Mouse (Mus musculus) fibroblast of lung, adult 2 months (primary cell): ENCODE data around the gene Plscr1.

ENCODE experiments used
- DNase-seq: peaks from one replicate; pipeline ENCODE4 v3.0.0-alpha.2; 2011; ENCODE audit warnings: low read depth

Plscr1 gene

GRCm38 (mm10) chr9:92301213-92301612 lies 51.7 kb downstream of the Plscr1 start:
- DNase-seq, result no peak

- no peak for DNase-seq
Observed at GRCm38 (mm10) chr9:92305075-92305474, 55.5 kb downstream of the Plscr1 start.

DNA sequence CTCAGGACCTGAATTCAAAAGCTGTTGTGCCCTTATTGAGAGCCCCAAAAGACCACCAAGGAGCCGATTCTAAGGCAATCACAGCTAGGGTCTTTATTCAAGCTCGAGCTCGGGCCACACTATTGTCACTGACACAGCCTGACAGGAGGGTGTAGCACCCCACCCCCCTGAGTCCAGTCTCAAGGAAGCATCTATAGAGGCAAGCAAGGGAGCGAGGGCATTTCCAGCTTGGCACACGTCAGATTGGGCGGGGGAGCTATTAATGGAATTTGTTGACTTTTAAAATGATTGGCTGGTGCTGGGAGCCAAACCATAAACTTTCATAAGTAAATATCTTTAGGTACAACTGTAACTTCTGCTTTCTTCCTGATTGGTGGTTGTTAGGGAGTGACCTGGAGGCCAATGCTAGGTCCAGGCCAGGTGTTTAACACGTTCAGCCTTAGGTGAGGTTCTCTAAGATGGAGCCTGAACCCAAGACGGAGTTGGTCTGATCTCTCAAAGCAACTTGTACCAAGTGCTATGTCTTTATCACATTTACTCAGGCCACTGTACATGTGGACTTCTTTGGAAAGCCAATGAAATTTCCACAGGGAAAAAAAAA lies 56.2 kb downstream of the Plscr1 start:
- DNase-seq, result no peak

GRCm38 (mm10) chr9:92309077-92309476 lies 59.5 kb downstream of the Plscr1 start, which contains the start of gene 1700057G04Rik:
Gene 1700057G04Rik, plus strand, starts transcription at chr9:92309377.
- no peak for DNase-seq

DNA sequence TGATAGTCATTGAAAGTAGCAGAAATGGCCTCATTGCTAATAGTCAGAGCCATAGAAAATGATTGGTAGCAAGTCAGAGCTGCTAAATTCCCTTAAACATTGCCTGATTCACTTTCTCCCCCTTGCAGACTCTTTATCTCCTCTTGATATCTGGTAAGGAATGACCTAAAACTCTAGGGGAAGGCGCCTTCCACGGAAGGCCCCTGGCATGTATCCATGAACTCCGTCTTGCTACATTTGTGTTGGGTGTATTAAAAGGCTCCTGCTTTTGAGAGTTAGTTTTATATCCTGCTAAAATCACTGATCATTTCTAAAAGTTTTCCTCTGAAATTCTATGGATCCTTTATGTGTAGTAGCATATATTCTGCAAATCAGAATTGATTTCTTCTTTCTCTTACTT lies 67.2 kb downstream of the Plscr1 start:
- no peak for DNase-seq
